Mouse (Mus musculus): ENCODE measurements around the gene Tmem39a.

The Tmem39a gene

GRCm38 (mm10) chr16:38558221-38558748, at the start of gene Tmem39a:
Gene Tmem39a, plus strand, starts transcription at chr16:38558698.
- no peak for DNase-seq (ENCODE audit: low spot score in 2 of 2)

GRCm38 (mm10) chr16:38510846-38511245, 47.7 kb upstream of the Tmem39a start:
- DNase-seq (ENCODE audit: low spot score in 2 of 2), result no peak

- no peak for DNase-seq (ENCODE audit: low spot score in 2 of 2)
These were observed 39.4 kb upstream of the Tmem39a start for GRCm38 (mm10) chr16:38519140-38519539.

GRCm38 (mm10) chr16:38521211-38521987, 37.1 kb upstream of the Tmem39a start:
- DNase-seq (ENCODE audit: low spot score in 2 of 2), result no peak

GRCm38 (mm10) chr16:38522129-38523084, 36.1 kb upstream of the Tmem39a start, which contains the start of gene Timmdc1:
Gene Timmdc1, minus strand, starts transcription at chr16:38522663.
- DNase-seq (ENCODE audit: low spot score in 2 of 2), result peak; percentile 92 to 96

- no peak for DNase-seq (ENCODE audit: low spot score in 2 of 2)
These were observed 32.2 kb upstream of the Tmem39a start for GRCm38 (mm10) chr16:38526264-38526663.

- peak in 1 of 2 experiments; percentile 84 for DNase-seq (ENCODE audit: low spot score in 2 of 2)
These were observed 21.9 kb upstream of the Tmem39a start for GRCm38 (mm10) chr16:38536544-38537146.

GRCm38 (mm10) chr16:38538716-38539380, 19.6 kb upstream of the Tmem39a start:
- no peak for DNase-seq (ENCODE audit: low spot score in 2 of 2)

- no peak for DNase-seq (ENCODE audit: low spot score in 2 of 2)
These were observed 10.5 kb upstream of the Tmem39a start for GRCm38 (mm10) chr16:38548000-38548399.

GRCm38 (mm10) chr16:38549479-38550396, 8.8 kb upstream of the Tmem39a start, which contains the start of gene Poglut1:
Gene Poglut1, minus strand, starts transcription at chr16:38550258.
- peak in 1 of 2 experiments; percentile 81 for DNase-seq (ENCODE audit: low spot score in 2 of 2)

- no peak for DNase-seq (ENCODE audit: low spot score in 2 of 2)
These were observed 2.5 kb upstream of the Tmem39a start for GRCm38 (mm10) chr16:38555988-38556387.

GRCm38 (mm10) chr16:38562131-38562967, 3.9 kb downstream of the Tmem39a start:
- peak; percentile 84 to 94 for DNase-seq (ENCODE audit: low spot score in 2 of 2)

- no peak for DNase-seq (ENCODE audit: low spot score in 2 of 2)
These were observed 4.5 kb downstream of the Tmem39a start for GRCm38 (mm10) chr16:38562968-38563327.

- no peak for DNase-seq (ENCODE audit: low spot score in 2 of 2)
These were observed 5.0 kb downstream of the Tmem39a start for GRCm38 (mm10) chr16:38563516-38563915.

- peak in 1 of 2 experiments; percentile 39 for DNase-seq (ENCODE audit: low spot score in 2 of 2)
These were observed 9.7 kb downstream of the Tmem39a start for GRCm38 (mm10) chr16:38568192-38568591.

- no peak for DNase-seq (ENCODE audit: low spot score in 2 of 2)
These were observed 13.0 kb downstream of the Tmem39a start for GRCm38 (mm10) chr16:38571481-38571880.

GRCm38 (mm10) chr16:38584761-38585160, 26.3 kb downstream of the Tmem39a start:
- DNase-seq (ENCODE audit: low spot score in 2 of 2), result no peak

GRCm38 (mm10) chr16:38585186-38585585, 26.7 kb downstream of the Tmem39a start:
- no peak for DNase-seq (ENCODE audit: low spot score in 2 of 2)

- DNase-seq (ENCODE audit: low spot score in 2 of 2), result no peak
These were observed 28.7 kb downstream of the Tmem39a start for GRCm38 (mm10) chr16:38587163-38587562.

Measured in left cerebral cortex, adult 9 months (tissue).